Mouse (Mus musculus) frontal cortex, postnatal 25 days (tissue): ENCODE results near the gene Timm8a2.

Source experiments
- DNase-seq, 2 experiments: peaks; one replicate each; pipeline ENCODE4 v3.0.0; 2022; ENCODE audit warnings: low spot score in 2 of 2

Timm8a2 gene

DNA sequence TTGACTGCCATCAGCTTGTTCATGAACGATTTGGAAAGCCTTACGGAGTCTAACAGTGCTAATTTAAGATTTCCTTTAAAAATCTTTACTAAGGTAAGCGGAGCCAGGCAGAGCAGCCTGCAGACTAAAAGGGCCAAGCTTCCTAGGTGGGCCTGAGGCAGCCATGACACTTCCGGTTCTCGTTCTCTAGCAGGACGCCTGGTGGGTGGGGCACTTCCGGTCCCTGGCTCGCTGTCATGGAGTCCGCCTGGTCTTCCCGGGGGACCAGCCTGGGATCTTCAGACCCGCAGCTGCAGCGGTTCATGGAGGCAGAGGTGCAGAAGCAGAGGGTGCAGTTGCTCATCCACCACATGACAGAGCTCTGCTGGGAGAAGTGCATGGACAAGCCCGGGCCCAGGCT, at the start of gene Timm8a2:
Gene Timm8a2 (plus strand): TSS at position 224 of the 400 bp plus-strand sequence.
- DNase-seq = no peak

DNA sequence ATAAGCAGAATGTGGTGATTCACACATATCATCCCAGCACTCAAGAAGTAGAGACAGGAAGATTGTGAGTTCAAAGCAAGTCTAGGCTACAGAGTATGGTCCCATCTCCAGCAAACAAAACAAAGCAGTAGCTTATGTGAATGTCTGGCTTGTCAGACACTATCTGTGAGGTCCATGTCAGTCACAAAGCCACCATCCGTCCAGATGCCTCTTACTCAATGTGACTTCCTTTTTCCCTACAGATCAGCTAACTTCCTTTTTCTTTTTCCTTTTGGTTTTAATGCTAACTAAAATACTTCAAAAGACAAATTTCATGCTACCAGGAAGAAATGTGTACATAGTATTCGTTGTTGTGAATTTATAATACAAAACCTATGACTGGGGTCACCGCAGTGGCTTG, 49.0 kb upstream of the Timm8a2 start:
- no peak for DNase-seq

DNA sequence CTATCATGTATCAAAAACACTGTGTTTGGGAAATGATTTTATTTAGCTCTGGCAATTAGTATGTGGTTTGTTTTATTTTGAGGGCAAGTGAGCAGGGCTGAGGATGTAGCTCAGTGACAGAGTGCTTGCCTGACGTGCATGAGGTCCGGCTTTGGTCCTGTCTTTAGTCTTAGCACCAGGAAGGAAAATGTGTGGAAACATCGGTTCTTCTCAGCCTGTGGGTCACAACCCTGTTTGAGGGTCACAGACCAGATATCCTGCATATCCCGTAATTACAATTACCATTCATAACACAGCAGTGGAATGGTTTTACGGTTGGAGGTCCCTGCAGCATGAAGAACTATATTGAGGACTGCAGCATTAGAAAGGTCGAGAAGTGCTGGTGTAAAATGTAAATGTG, 48.4 kb upstream of the Timm8a2 start:
- no peak for DNase-seq

DNA sequence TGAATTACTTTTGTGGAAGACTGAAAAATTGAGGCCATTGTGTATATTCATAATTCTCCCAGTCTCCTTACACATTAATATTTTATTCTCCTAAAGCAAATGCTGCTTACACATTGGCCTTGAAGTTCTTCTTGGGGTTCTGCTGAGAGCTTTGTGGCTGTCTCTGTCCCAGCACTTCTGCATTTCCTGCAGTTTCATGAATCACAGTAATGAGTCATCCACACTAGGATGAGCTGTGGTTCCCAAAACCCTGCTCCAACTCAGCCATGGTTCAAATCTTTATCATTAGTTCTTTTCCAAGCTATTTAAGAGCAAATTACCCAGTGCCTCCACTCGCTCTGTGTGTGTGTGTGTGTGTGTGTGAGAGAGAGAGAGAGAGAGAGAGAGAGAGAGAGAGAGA, 47.2 kb upstream of the Timm8a2 start:
- no peak for DNase-seq

DNA sequence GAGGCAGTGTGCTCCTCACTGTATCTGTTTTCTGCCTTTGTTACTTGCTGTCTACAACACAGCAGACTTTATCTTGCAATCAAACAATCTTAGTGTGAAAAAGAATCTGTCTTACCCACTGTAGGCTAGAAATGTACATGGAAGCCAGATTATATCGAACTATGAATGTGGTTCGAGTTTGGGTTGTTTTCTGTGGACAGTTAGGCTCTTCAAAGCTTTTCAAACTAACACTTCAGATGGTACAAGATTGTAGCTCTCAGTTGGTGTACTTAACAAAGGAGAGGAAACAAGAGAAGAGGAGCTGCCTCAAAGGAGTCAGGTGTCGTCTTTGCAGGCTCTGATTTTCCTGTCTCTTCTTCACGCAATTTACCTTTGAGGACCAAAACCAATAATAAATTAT, 46.8 kb upstream of the Timm8a2 start:
- DNase-seq = no peak

DNA sequence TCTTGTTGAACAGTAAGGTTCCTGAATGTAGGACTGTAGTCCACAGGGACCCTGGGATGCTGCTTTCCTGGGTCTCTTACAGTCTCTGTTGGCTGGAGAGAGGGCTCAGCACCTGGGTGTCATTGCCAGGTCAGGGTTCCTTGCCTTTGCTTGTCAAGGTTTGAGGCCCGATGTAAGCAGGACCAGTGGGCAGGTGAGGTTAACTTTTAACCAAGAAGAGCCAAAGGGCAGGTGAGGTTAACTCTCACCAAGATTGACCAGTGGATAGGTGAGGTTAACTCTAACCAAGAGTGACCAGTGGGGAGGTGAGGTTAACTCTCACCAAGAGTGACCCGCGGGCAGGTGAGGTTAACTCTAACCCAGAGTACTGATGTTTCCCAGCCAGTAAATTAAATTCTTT, 45.1 kb upstream of the Timm8a2 start:
- DNase-seq = no peak

DNA sequence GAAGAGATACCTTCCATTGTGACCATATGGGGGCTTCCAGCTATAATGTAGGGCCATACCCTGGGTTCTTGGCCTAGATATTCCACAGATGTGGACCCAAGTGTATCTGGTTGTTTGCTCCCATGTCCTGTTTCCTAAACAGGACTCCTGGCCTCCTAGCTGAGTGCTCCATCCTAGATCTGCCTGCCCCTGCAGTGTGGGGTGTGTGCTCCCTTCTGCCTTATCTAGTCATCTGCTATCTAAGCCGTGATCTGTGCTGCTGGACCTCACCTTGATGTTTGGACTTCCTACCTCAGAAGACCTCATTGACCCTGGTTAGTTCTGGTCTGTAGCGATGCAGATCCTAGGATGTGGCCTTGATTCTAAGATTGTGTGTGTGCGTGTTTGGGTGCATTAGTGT, 44.6 kb upstream of the Timm8a2 start:
- DNase-seq = no peak

DNA sequence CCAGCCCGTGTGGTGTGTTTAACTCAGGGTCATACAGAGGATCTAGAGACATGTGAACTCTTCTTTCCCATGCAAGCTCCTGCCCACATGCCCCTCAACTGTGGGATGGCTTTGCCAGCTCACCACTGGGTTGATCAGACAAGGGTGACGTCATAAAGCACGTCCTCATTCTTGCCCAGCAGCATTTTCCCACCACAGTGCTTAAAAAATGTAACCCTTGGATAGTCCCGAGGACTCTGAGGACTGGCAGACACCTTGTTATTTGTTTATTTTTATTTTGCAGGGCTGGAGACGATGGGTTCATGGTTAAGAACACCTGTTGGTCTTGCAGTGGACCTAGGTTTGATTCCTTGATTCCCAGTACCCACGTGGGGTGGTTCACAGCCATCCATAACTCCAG, 43.6 kb upstream of the Timm8a2 start:
- DNase-seq = no peak

DNA sequence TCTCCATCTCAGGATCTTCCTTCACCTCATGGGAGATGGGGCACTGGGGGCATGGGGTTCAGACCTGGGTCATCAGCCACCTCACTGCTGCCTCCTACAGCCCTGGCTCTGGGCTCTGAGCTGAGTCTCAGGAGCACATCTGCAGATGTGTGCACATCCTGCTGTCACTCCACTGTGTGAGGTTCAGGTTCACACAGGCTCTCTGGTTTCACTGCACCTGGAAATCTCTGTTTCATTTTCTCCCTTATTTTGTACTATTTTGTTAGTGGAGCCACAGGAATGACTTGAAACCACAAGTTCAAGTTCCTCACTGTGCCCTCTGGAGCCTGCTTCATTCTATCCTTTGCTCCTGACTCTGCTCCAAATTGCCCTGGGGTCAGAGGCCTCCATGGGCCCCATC, 42.6 kb upstream of the Timm8a2 start:
- no peak for DNase-seq

DNA sequence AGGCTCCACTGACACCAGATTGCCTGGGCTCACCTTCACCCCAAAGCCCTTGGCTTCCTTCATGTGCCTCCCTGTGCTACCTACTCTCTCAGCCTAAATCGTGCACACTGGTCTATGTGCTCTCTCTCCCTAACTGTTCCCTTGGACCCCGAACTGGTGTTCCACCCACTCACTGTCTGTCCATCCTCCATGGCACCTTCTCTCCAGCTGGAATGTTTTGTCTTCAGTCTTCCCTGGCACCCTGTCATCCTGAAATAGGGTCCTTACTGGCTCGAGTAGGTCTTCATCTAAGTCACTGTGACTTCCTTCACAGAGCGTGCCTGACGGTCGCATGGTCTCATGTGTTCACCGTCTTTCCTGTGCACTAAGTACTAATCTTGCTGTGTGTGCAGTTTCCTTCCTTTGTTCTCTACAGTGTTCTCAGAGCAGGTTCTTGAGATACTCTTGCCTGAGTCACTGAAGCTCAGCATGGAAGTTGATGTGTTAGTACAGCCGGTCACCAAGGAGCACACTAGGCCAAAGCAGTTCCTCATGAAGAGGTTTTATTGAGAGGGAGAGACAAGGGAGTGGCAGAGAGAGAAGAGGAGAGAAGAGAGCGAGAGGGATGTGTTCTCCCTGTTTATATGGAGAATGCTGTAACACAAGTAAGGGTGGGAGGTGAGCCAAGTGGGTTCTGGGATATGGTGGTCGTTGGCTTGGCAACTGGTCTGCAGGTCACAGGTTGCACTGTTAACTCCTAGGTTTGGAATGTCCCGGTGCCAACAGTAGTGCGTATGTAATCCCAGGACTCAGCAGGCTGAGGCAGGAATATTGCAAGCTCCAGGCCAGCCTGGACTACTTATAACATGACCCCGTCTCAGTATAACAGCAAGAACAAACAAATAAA, 41.8 kb upstream of the Timm8a2 start:
- DNase-seq = no peak

DNA sequence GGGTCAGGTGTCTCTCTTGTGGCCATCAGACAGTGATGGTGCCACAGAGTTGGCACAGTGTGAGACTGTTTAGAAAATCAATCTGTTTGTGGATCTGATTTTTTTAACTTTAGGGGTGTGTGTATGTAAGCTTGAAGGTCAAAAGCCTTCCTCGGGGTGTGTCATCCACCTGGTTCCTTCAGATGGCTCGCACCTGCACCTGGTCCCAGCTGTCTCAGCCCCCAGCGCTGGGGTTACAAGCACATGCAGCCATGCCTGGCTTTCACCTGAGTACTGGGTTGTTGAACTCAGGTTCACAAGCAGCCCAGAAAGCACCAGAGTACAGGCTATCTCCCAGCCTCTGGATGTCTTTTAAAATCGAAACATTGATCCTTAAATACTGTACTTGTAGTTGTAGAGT, 40.9 kb upstream of the Timm8a2 start:
- DNase-seq = no peak

DNA sequence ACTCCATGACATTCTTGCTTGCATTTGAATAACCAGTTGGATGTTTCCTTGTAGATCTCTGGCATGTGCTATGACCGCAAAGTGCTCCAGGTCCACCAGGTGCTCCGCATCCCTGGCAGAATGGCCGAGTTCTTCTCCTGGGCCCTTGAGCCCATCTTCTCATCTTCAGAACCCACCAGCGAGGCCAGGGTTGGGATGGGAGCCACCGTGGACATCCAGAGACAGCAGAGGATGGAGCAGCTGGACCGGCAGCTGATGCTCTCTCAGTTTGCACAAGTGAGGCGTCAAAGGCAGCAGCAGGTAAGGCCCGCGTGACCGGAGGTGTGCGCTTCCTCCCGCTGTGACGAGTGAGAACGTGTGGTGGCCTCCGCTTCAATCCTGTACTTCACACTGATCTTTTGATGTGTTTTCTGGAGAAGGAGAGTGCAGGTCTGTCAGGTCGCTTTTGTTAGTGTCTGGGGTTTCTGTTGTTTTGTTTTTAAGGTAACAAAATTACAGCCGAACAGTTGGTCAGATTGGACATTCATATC, 40.2 kb upstream of the Timm8a2 start:
- no peak for DNase-seq

DNA sequence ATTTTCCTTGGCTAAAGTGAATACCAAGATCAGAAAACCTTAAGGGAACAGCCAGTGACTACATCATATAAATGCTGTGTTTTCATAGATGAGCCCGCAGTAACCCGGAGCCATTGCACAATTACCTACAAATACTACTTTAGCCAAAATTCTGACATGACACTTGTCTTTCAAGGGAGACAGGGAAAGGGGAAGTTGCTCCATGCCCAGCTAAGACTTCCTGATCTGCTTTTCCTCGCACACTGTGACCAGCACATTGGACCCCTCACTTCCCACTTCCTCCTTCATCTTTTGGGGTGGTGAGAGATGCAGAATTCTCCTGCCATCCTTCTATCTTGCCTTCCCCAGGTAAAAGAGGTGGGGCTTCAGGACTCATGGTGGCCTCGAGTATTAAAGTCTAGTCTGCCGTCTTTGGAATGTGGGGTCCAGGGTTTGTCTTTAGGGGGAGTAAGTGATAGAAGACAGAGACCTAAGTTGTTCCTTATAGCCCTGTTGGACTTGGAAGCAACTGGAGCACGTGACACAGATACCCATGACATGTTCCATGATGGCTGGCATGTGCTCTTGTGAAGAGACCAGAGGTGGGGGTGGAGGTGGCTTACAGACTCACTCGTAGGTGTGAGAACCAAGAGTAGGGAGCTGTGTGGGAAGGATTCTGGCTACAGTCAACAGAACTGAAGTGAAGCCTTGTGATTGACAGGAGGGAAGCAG, 39.5 kb upstream of the Timm8a2 start:
- no peak for DNase-seq

DNA sequence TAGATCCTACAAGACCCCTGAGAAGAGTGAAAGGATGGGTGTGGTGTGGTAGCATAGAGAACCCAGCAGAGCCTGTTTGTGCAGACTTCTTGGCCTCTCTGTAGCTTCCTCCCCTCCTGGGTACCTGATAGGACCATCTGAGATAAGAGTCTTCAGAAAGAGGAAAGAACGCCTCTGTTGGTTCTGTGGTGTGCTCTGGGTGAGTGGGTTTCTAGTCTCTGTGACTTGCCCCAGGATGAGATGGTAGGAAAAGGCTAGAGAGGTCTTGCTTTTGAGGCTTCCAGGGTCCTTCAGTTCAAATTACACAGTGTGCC, 39.0 kb upstream of the Timm8a2 start:
- no peak for DNase-seq

DNA sequence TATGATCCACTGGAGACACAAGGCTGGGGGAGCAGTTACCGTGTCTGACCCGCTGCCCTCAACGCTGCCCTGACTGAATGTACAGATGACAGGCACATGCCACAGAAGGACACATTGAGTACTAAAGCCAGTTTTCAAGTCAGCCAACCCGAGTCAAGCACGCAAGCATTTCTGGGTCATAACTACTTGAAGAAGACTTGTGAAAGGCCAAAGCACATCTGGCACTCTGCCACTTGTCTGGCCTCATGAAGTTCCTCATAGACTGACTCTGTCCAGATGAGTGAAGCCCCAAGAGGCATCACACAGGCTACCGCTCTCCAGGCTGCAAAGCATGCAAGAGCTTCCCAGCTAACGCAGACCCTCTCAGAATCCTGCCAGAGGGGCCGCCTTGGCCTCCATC, 37.7 kb upstream of the Timm8a2 start:
- no peak for DNase-seq

DNA sequence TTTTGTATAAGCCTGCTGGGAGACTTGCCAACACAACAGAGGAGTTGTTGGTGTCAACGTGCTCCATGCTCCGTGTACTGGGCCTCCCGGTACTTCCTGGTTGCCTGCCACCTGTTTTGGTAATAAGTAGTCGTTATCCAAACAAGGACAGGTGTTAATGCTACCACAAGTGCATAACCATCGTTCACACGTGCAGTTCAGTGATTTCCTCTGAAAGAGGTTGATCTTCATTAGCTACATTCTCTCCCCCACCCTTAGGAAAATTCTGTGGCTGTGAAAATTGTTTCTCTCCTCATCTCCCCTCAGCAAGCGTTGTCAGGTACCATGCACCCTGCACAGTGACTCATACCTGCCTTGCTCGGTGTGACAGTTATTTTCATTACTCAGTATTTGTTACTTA, 35.0 kb upstream of the Timm8a2 start:
- DNase-seq = no peak

DNA sequence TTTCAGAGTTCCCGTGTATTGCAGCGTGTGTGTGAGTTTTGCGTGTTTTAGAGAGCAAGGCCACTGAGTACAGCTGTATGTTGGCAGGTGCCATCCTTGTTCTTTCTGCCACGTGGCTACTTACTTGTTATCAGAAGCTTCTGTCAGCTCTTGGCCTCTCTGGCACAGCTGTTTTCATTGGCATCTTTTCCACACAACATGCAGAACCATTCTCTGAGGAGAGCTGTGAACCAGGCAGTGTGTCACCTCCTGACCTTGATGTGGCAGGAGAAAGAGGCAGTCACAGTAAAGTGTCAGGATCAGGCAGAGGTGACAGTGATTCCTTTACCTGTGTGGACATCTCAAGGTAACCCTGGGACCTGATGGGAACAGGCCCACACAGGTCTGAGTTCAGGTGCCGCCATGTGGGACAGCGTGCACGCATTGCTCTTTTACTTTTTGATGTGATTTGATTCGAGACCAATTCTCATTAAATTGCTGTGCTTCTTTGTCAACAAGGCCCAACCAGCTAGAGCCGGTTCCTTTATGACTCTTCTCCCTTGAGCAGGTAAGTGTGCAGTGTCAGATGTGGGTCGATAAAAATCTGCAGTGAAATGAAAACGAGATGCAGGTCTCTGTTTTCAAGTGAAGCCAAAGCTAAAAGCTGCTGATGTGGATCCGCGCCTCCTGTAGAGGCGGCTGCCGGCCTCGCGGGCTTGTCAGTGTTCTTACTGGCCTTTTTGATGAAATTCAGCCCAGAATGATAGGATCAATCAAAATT, 33.9 kb upstream of the Timm8a2 start:
- DNase-seq = no peak

DNA sequence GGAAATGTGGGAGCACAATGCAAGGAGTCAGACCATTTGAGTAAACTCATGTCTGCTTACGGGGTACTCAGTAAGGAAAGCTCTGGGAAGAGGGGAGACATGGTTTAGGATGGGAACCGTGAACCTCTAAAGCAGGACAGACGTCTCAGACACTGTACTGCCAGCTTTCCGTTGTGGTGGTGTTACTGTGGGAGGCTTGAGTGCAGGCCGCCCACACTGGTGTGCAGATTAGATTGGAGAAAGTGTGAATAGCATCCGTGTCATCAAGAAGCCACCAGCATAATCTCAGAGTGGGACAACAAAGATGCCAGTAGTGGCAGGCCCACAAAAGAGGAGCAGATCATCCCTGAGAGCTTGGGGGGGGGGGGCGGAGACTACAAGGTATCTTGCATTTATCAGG, 32.2 kb upstream of the Timm8a2 start:
- DNase-seq = no peak

DNA sequence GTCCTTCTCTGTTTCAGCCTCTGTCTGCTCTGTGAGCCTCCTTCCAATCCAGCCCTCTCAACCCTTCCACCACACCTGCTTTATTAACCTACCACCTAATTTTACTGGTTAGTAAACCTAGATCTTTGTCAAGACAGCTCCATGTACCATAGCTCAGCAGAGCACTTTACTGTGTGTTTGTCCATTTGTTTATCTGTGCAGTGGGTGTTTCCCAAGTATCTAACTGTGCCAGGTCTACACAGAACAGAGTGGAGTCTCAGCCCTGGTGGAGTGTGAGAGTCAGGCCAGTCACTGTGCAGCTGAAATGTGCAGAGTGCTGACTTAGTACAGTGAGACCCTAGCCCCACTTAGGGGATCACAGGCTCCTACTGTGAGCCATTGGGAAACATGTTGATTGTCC, 30.7 kb upstream of the Timm8a2 start:
- no peak for DNase-seq

DNA sequence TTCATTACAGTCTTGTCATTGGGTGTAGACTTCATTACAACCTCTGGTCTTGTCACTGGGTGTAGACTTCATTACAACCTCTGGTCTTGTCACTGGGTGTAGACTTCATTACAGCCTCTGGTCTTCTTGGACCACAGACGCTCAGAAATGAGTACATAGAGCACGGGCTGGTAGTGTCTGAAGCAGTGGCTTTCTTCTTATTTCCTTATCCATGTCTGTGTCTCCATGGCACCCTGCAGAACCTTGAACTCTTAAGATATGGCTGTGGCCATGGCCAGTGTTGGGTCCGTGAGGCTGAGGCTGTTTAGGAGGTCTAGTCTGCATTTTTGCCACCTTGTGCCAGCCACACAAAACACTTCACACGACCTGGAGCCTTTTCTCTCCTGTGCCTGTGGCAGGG, 26.2 kb upstream of the Timm8a2 start:
- no peak for DNase-seq

DNA sequence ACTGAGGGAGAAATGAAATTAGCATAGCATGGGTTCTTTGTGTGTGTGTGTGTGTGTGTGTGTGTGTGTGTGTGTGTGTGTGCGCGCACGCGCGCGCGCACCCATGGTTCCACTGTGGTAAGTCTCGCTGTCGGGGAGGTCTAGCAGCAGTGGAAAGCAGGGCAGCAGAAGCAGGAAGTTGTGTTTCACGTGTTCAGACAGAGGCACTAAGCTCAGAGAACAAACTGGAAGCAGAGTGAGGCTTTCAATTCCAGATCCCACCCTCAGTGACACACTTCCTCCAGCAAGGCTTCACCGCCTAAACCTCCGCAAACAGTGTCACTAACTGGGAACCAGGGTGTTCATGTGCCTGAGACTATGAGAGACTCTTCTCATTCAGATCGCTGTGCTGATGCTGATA, 25.0 kb upstream of the Timm8a2 start:
- no peak for DNase-seq

DNA sequence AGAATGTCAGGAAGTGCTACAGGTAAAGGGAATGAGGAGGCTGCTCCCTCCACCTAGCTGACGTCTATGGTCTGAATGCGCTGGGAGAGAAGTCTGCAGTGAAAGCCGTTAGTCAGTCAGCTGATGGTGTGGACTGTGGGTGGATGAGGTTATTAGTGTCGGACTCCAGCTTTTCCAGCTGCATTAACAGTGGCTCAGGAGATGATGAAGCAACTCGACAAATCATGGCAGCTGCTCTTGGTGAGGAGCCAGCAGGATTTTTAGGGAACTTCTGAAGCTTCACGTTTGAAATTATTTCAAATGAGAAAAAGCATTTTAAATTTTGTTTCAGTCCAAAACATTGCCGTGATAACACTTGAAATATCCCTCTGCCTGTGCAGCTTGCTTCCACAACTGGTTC, 24.2 kb upstream of the Timm8a2 start:
- DNase-seq = no peak

DNA sequence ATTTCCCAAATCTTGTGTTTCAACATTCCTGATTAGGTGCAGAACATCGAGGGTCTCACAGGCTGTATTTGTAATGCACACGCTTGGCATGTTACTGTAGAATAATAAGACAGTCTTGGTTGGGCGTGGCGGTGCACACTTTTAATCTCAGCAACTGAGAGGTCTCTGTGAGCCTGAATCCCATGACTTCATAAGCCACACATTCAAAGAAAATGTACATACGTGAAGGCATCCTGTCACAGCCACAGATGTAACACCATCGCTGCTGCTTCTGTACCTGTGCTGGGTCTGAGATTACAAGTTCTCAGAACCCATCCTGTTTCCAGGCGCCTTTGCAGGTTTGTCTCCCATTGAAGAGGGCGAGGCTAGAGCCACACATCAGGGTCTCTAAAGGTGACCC, 22.7 kb upstream of the Timm8a2 start:
- DNase-seq = no peak
